Mouse (Mus musculus) megakaryocyte-erythroid progenitor cell, adult 5-6 weeks (primary cell): ENCODE data around the gene Arfrp1. TPM values are rescaled to one million over a fixed set of nuclear protein-coding genes. Genes with fewer than 3 reads are reported as not detected.

Experiments used
- ATAC-seq: replicated peaks from 2 replicates; pipeline ENCODE4 v1.8.0; 2016; ENCODE audit warnings: mild to moderate bottlenecking, inconsistent platforms; ENCODE audit not compliant: severe bottlenecking, poor library complexity, low FRiP score, low TSS enrichment
- total RNA-seq, 2 experiments: library from RNA; stranded (forward) in 1 of 2; stranded (reverse) in 1 of 2; fragments of 200-1000, 215-1000 nt in 1 of 2; fragments of >200 nt in 1 of 2; fragmentation: Nextera tagmentation in 1 of 2; gene quantifications; 2 replicates each; pipeline ENCODE4 v1.2.3; 2014 to 2017

Gene Arfrp1
- total RNA-seq (2014; fragmentation: Nextera tagmentation) = 53.3 and 66.5 TPM in 2 replicates
- 52.8 and 72.9 TPM in 2 replicates for total RNA-seq (2017)

DNA sequence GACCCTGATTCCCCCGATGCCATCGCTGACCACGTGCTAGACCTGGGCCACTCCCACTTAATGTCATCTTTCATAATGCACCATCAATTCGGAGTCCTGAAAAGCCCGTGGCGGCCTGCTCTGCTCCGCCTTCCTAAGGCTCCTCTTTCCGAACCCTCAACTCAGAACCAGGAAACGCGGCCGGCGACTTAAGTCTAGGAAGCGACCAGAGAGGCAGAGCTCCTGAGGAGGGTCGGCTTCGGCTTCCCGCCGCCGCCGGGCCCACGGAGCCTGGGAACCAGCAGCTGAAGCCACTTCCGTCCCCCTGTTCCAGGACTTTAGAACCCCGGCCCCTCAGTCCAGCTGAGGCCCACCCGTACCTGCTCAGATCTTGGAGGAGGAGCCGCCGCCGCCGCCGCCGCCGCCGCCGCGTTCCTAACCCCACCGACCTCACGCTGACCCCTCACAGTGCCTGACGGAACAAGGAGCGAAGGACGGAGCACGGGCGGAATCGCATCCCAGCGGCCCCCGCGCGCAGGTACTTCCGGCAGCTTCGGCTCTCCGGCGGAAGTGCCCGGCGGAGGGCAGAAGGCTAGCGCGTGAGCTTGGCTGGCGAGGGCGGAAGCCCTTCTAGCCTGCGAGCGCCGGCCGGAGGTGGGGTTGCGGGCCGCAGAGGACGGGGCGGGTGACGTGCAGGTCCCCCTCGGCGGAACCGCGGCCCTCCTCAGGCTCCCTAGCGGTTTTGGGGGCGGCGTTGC, at the start of gene Arfrp1, which contains the start of gene Zgpat:
Arfrp1 (minus strand) TSS at position 545 of the 737 bp plus-strand sequence.
Zgpat (plus strand) TSS at position 69 of the 737 bp plus-strand sequence.
- peak; percentile 87 for ATAC-seq

DNA sequence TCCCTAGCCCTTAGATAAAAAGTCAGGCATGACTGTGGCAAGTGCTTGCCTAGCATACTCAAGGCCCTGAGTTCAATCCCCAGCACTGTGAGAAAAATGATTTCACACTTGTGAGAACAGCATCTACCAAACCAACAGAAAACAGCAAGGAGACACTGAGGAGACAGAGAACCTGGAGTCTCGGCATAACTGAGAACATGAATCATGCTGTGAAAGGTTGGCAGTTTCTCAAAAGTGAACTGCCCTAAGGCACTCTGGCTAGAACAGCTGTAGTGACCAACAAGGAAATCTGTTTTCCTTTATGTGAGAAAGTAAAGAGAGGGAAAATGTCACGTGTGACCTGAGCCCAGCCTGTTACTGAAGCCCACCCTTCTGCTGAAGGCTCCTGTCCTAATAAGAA, 47.9 kb upstream of the Arfrp1 start:
- ATAC-seq = no peak

DNA sequence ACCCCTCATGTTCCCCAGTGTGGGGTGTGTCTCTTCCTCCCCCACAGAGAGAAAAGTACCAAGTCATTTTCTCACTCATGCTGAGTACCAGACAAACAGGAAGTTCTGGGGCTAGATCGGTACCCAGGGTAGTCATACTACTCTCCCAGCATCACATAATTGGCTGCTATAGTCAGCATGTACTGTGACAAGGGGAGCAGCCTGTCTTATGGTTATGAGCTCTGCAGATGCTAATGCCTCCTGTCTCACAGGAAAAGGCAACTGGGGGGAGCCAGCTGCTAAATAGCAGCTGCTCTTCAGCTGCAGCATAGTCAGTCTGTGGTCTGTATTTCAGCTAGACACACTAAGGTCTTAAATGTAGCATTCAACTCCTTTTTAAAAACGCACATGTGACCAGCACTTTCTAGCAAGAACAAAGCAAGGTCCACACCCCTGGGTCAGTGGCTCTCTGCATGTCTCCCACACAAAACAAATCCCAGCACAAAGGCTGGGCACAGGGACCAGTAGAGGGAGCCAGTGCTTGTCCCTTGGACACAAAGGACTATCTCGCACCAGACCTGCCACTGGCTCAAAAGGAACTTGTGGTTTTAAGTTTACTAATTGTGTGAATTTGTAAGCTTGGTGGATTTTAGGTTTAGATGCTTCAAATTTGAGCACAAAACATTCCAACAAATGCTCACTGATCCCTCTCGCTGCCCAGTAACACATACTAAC, 45.7 kb upstream of the Arfrp1 start:
- peak; percentile 78 for ATAC-seq

DNA sequence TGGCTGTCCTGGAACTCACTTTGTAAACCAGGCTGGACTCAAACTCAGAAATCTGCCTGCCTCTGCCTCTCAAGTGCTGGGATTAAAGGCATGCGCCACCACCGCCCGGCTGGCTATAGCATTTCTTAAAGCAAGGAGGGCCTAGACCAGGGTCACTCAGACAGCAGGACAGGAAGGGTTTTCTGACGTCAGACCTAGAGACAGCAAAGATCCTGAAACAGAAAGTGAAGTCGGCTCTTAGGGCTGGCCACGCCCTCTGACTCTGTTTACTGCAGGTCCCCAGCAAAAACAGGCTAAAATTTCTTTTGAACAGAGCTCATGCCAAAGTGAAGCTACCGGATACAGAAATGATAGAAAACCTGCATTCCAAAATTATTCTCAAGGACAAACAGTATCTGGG, 44.4 kb upstream of the Arfrp1 start:
- no peak for ATAC-seq

DNA sequence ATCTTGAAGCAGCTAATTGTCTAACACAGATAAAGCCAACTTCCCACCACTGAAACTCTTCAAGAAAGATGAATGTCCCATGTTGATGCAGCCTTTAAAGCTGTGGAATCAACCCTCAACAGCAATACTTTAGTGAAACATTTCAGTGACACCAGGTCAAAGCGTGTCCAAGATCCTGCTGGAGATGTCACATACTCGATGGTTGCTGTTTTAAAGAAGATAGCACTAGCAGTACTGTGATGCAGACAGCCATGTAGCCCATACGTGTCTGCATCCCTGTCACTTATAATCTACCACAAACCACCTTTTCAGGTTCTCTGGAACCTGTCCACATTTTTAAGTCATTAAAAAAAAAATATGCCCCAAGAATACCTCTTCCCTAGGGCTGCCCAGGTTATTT, 38.5 kb upstream of the Arfrp1 start:
- peak; percentile 79 for ATAC-seq

DNA sequence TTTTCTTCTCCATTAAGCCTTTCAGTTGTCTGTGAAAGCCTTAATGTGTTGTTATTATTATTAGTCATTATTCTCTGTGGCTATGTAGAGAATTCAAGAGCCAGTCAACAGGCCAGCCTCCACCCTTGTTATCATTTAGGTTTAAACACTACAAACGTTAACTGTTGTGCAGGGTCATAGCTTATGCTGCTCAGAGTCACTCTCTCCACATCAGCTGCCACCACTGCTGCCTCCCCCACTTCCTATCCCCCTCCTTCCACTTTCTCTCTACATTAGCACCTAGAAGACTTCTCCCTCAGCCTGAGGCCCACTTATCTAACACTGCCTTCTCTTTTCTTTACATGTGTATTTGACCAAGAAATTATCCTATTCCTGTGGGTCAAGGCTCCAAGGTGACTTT, 36.3 kb upstream of the Arfrp1 start:
- peak; percentile 44 for ATAC-seq

DNA sequence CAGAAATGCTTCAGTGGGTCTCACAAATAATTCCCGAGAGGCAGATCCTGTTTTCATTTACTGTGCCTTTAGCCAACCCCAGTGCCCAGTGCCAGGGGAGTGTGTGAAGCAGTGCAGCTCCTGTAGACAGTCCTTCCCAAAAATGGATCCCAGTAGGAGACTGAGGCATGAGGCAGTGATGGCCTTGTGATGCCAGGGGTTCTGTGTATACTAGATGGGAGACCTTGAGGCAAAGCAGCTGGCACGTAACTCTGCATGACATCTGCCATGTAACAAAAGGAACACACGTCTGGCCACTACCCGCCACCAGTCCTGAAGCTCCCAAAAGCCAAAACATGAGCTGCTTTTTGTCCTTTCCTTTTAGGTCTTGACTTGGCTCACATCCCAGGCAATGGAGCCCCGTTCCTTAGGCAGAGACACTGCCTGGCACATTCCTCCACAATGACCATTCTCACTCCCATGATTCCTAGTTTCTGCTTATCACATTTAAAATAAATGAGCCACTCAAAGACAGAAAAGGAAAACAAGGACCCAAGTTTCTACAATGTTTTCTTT, 32.1 kb upstream of the Arfrp1 start:
- ATAC-seq = no peak

DNA sequence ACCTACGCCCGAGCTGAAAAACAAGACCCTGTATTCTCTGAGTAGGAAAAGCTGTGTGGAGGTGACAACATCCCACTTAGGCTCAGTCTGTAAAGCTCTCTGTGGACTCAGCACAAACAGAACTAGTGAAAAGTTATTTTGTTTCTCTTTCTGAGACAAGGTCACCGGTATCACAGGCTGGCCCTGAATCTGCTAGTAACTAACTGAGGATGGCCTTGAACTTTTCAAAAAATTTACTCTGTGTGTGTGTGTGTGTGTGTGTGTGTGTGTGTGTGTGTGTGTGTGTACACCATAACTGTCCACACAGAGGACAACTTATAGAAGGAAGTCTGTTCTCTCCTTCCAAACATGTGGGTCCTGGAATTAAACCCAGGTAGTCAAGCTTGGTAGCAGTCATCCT, 28.9 kb upstream of the Arfrp1 start:
- ATAC-seq = no peak

DNA sequence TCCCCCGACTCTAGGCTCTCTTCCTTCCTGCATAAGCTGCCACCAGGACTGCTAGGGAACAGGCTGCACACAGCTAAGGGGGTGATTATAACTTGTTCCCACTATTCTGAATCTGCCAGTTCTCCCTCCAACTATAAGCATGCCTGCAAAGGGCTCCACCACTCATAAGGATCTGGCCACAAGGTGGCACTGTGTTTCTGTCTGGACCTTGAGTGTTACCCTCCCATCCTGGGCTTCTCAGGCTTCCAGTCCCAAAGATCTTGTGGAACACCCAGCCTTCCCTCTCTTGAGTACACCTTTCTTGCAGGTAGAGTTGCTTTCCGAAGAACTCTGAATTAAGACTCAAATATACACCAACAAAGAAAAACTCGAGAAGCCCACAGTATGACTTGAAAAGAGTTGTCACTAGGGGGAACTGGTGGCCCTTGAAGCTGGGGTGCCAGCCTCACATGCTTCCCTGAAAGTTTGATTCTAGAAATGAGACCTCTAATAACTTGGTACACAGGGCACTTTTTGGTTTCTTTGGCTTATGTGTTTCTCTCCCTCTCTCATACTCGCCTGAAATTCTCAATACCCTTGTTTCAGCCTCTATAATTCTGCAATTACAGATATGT, 27.5 kb upstream of the Arfrp1 start:
- peak; percentile 68 for ATAC-seq

DNA sequence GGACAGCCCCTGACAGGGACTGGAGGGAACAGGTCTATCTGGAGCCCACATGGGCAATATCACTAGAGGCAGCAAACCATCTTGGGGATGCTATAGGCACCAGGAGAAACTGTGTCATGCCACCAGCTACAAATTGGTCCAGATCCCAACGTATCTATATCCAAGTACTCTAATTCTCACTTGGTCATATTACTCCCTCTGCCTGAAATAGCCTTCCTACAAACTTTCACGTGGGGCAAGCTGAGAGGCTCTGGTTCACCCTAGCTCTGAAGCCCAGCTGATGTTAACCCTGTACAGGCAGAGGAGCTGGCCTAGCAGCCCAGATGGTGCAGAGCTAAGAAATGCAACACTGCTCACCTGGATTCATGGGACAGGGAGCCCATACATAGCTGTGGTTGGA, 26.3 kb upstream of the Arfrp1 start:
- ATAC-seq = no peak

DNA sequence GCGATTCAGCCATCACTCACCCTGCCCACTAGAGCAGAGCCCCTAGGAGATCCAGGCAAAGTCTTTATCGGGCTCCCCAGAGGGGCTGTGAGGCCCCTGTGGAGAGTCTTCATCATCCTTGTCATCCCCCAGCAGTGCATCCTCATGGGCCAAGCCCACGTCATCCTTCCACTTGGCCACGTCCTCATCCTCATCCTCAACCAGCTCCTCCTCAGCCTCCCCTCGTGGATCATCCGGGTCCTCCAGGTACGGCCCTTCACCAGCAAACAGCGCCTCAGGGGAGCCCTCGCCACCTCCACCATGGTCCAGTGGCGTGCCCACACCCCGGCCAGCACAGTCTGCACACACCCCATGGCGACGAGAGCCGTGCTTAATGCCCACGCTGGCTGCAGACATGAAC, 25.8 kb upstream of the Arfrp1 start:
- no peak for ATAC-seq

DNA sequence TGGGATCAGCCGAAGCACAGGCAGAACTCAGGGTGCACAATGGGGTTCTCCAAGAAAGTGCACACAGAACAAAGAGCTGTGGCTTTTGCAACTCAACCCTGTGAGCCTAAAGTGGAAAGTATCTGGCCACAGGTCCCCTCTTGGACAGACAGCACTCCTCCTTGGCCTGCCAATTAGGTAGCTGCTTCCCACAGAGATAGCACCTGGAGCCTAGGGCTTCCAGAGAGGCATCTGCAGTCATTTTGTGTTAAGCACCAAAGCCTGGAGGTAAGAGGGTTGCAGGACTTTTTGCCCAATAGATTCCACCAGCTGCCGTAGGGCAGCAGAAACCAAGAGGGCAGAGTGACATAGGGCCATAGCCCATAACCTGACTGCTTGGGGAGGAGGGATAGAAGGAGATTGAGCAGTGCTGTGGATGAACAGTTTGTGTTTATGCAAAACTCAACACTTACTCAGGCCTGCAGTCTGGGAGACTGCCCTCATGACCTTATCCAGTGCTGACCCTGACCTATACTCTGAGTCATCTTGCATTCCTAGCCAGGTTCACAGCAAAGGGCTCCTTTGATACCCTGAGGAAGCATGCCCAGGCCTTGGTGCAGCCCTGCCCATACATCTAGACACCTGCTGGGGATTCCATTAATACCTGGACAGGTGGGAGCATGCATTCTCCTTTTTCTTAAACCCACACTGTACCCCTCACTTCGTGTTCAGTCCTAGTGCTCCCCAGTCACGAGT, 25.1 kb upstream of the Arfrp1 start:
- ATAC-seq = no peak

DNA sequence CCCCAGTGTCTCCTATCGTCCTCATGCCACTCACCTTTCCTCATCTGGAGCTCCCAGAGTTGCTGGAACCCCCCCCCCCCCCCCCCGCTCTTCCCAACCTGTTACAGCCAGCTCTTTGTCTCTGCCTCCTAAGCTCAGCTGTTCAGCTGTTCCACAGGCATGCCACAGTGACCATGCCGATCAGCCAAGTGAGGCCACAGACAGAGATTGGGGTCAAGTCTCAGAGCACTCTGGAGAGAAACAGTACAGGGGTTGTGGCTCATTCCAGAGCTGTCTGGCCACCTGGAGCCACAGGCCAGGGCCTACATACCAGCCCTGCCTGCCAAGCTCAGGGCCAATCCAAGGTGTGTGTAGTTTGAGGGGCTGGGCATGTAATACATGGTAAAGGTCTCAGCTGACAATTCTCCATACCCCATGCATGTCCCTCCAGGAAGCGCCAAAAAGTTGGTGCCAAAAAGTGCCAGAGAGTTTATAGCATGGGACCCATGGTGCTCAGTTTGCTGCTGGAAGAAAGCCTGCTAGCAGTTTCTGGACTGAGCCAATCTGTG, 21.5 kb upstream of the Arfrp1 start:
- ATAC-seq = no peak

DNA sequence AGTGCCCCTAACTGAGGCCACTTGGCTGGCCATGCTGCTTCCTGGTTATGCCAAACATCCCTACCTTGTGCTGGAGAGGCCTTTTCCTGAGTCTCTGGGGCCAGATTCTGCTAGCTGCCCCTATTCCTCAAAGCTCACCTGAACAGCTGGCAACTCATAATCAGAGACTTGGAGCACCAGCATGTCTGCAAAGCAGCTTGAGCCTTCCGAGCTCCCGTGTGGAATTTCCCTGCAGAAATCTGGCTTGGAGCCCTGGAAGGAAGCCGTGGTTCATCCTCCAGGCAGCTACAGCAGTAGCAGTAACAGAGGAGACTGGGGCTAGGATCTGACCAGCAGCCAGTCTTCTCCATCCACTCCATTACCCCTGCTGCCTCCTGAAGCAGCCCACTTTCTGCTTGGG, 20.7 kb upstream of the Arfrp1 start:
- no peak for ATAC-seq

DNA sequence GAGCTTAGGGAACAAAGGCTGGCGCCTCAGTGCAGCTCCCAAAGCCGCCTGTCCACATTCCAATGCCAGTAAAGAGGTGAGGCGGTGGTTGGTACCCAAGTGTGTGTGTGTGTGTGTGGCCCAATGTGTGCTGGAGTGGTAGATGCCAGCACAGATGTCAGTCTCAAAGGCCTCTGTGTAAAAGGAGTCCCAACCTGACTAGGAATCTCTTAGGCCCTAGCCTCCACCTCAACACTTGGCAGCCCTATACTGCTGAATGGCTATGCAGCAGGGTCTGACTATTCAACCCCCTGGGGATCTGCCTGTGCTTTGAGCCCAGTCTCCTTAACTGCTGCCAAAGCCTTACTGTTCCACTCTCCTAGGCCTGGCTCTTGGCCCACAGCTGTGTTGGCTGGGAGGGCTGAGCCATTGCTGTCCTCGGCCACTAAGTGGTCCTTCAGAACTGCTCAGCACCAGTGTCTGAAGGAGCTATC, 19.8 kb upstream of the Arfrp1 start:
- ATAC-seq = no peak

DNA sequence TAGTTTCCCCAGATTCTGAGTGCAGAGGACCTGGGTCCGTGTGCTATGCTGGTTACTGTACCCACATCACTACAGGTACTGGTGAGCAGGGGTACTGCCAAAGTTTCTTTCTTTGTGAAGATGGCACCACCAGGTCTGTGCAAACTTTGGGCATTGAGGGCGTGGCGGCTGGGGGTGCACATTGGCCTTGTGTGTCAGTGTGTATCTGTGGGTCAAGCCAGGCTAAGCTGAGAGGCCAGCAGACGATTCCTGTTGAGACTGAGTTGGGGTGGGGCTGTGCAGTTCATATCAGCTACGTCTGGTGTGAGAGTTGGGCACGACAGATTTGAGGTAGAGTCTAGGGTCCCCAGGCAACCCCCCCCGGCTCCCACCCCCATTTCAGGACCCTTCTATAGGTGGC, 19.3 kb upstream of the Arfrp1 start:
- ATAC-seq = no peak

DNA sequence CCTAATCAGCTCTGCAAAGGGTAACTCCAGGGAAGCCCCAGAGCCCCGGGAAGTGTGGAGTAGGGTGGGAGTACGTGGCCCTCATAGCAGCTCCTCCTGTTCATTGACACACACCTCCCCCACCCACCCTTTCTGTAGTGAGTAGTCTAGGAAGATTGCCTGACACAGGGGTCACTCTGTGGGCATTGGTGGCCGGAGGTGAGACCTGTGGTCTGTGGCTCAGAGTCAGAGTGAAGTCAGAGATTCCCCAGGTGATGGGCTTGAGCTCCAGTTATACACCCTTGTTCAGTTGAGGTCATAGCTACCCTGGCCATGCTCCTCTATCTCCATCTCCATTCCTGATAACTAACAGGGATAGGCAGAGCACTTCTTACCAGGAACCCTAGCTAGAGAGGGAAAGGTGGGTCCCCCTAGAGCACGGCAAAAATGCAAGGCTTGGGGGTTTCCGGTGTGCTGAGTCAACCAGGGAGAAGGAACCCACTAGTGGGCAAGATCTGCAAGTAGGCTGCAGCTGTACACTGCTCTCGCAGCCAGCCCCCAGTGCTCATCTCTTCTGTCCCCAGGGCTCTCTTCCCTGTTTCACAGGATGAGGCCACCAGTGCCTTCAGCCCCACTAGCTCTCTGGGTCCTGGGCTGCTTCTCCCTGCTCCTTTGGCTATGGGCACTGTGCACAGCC, 16.6 kb upstream of the Arfrp1 start:
- ATAC-seq = no peak

DNA sequence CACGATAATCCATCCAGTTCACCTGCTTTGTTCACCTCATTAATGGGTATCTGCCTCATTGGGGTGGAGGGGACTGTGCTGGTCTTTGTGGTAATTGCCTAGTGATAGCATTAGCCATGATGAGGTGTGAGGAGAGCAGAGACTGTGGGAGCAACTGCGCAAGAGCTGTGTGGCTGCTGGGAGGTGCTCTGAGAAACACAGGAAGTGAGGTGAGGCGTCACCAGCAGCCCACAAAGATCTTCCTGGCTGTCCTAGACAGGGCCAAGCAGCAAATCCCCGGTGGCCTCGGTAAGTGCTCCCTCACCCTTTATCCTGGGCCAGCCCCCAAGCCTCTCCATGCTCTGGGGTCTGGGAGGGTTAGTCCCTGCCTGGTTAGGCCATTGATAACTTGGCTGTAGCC, 15.9 kb upstream of the Arfrp1 start:
- no peak for ATAC-seq

DNA sequence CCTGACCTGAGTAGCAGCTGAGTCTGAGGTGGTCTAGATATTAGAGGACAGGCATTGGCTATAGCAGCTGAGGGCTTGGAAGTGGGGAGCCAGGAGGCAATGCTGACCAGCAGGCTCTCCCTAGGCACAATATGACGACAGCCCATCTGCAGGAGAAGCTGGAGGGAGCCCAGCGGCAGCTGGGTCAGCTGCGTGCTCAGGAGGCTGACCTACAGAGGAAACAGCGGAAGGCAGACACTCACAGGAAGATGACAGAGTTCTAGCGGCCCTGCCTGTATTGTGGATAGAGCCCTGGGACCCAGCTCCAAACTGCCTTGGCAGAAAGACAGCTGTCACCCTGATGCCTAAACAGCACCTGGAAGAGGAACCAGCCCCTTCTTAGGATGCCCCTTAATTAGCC, 15.0 kb upstream of the Arfrp1 start:
- no peak for ATAC-seq
